Mouse (Mus musculus) MEL (cell line): ENCODE measurements around the gene Dhrs1. TPM values are rescaled to one million over a fixed set of nuclear protein-coding genes. Genes with fewer than 3 reads are reported as not detected.

Source experiments
- DNase-seq: peaks from one replicate; pipeline ENCODE4 v3.0.0; 2011; ENCODE audit warnings: low read depth, low spot score
- H3K27ac ChIP-seq: 2 replicates; pipeline ENCODE4 v1.5.1; 2012; ENCODE audit warnings: low read depth, mild to moderate bottlenecking, control low read depth, low read length, moderate library complexity; ENCODE audit not compliant: control insufficient read depth
- H3K27me3 ChIP-seq, 2 experiments: fragments of 150-350 bp in 1 of 2; sonication (generic) in 1 of 2; 2 replicates each; pipeline ENCODE4 v1.6.1; 2012; ENCODE audit warnings: low read length in 2 of 2, mild to moderate bottlenecking in 2 of 2, improper control_type of control experiment in 1 of 2, moderate library complexity in 1 of 2; ENCODE audit not compliant: insufficient read depth in 2 of 2, control insufficient read depth in 1 of 2
- H3K36me3 ChIP-seq, 2 experiments: 2 replicates each; pipeline ENCODE4 v1.6.1; 2012 to 2014; ENCODE audit warnings: low read length in 2 of 2, improper control_type of control experiment in 1 of 2, inconsistent platforms in 1 of 2, mild to moderate bottlenecking in 1 of 2; ENCODE audit not compliant: insufficient read depth in 2 of 2, control insufficient read depth in 1 of 2
- H3K4me1 ChIP-seq, 2 experiments: fragments of 150-350 bp in 1 of 2; sonication (generic) in 1 of 2; 2 replicates each; pipeline ENCODE4 v1.6.1; 2012; ENCODE audit warnings: low read length in 2 of 2, improper control_type of control experiment in 1 of 2, mild to moderate bottlenecking in 1 of 2; ENCODE audit not compliant: insufficient read depth in 2 of 2, control insufficient read depth in 1 of 2
- H3K4me3 ChIP-seq, 2 experiments: fragments of 150-350 bp in 1 of 2; sonication (generic) in 1 of 2; 2 replicates each; pipeline ENCODE4 v1.5.1; 2012; ENCODE audit warnings: low read depth in 2 of 2, low read length in 2 of 2, mild to moderate bottlenecking in 2 of 2, moderate library complexity in 2 of 2, control low read depth in 1 of 2, improper control_type of control experiment in 1 of 2; ENCODE audit not compliant: control insufficient read depth in 1 of 2, insufficient read depth in 1 of 2
- H3K79me2 ChIP-seq: 2 replicates; pipeline ENCODE4 v1.6.1; 2012; ENCODE audit warnings: mild to moderate bottlenecking, low read length, moderate library complexity; ENCODE audit not compliant: control insufficient read depth, poor library complexity, insufficient read depth
- H3K9ac ChIP-seq: 2 replicates; pipeline ENCODE4 v1.6.1; 2012; ENCODE audit warnings: low read depth, mild to moderate bottlenecking, control low read depth, low read length, moderate library complexity; ENCODE audit not compliant: control insufficient read depth, poor library complexity, severe bottlenecking
- H3K9me3 ChIP-seq: fragments of 150-350 bp; sonication (generic); replicated peaks from 2 replicates; pipeline ENCODE4 v1.6.1; 2012; ENCODE audit warnings: mild to moderate bottlenecking, low read length, improper control_type of control experiment, moderate library complexity; ENCODE audit not compliant: insufficient read depth
- CHD2 ChIP-seq: IDR thresholded peaks from 2 replicates; pipeline ENCODE4 v1.6.1; 2011; ENCODE audit warnings: low read length, improper control_type of control experiment
- CTCF ChIP-seq, 3 experiments: IDR thresholded peaks in 2 of 3; conservative IDR thresholded peaks in 1 of 3; 2 replicates each; pipeline ENCODE4 v1.5.1; 2011 to 2012; ENCODE audit warnings: low read length in 3 of 3, low read depth in 2 of 3, mild to moderate bottlenecking in 2 of 3, improper control_type of control experiment in 1 of 3, inconsistent platforms in 1 of 3, mixed read lengths in 1 of 3, moderate library complexity in 1 of 3; ENCODE audit not compliant: control insufficient read depth in 1 of 3, insufficient read depth in 1 of 3, poor library complexity in 1 of 3, severe bottlenecking in 1 of 3
- EP300 ChIP-seq, 2 experiments: IDR thresholded peaks; 2 replicates each; pipeline ENCODE4 v1.6.1; 2011; ENCODE audit warnings: improper control_type of control experiment in 2 of 2, low read length in 2 of 2, low read depth in 1 of 2, mild to moderate bottlenecking in 1 of 2
- GABPA ChIP-seq: IDR thresholded peaks from 2 replicates; pipeline ENCODE4 v1.6.1; 2012; ENCODE audit warnings: low read depth, mild to moderate bottlenecking, inconsistent platforms, low read length, improper control_type of control experiment, moderate library complexity
- JUND ChIP-seq: IDR thresholded peaks from 2 replicates; pipeline ENCODE4 v1.6.1; 2011; ENCODE audit warnings: low read depth, mild to moderate bottlenecking, improper control_type of control experiment, low read length
- KAT2A ChIP-seq: conservative IDR thresholded peaks from 2 replicates; pipeline ENCODE4 v1.6.1; 2012; ENCODE audit warnings: low read depth, low read length, improper control_type of control experiment, inconsistent platforms
- MAFK ChIP-seq: IDR thresholded peaks from 2 replicates; pipeline ENCODE4 v1.6.1; 2011; ENCODE audit warnings: low read depth, mild to moderate bottlenecking, low read length, improper control_type of control experiment, borderline replicate concordance
- MAX ChIP-seq: IDR thresholded peaks from 2 replicates; pipeline ENCODE4 v1.6.1; 2011; ENCODE audit warnings: low read length, improper control_type of control experiment
- MAZ ChIP-seq: IDR thresholded peaks from 2 replicates; pipeline ENCODE4 v1.6.1; 2012; ENCODE audit warnings: low read depth, mild to moderate bottlenecking, inconsistent platforms, low read length, improper control_type of control experiment
- MEF2A ChIP-seq: IDR thresholded peaks from 2 replicates; pipeline ENCODE4 v1.6.1; 2014; ENCODE audit warnings: low read depth, mild to moderate bottlenecking, inconsistent platforms, low read length, improper control_type of control experiment; ENCODE audit not compliant: poor library complexity, insufficient replicate concordance, severe bottlenecking; ENCODE audit errors: extremely low read depth
- MXI1 ChIP-seq: IDR thresholded peaks from 2 replicates; pipeline ENCODE4 v1.6.1; 2011; ENCODE audit warnings: mild to moderate bottlenecking, low read depth, low read length, improper control_type of control experiment
- MYB ChIP-seq: IDR thresholded peaks from 2 replicates; pipeline ENCODE4 v1.6.1; 2011; ENCODE audit warnings: mild to moderate bottlenecking, low read depth, low read length, improper control_type of control experiment
- MYC ChIP-seq: IDR thresholded peaks from 2 replicates; pipeline ENCODE4 v1.6.1; 2011; ENCODE audit warnings: low read depth, mild to moderate bottlenecking, low read length, improper control_type of control experiment, moderate library complexity
- POLR2A ChIP-seq, 2 experiments: IDR thresholded peaks; 2 replicates each; pipeline ENCODE4 v1.6.1; 2011 to 2012; ENCODE audit warnings: low read length in 2 of 2, mild to moderate bottlenecking in 2 of 2, control low read depth in 1 of 2, improper control_type of control experiment in 1 of 2, low read depth in 1 of 2, moderate library complexity in 1 of 2; ENCODE audit not compliant: control insufficient read depth in 1 of 2, insufficient read depth in 1 of 2, poor library complexity in 1 of 2
- RCOR1 ChIP-seq: IDR thresholded peaks from 2 replicates; pipeline ENCODE4 v1.6.1; 2012; ENCODE audit warnings: low read depth, mild to moderate bottlenecking, inconsistent platforms, low read length, improper control_type of control experiment
- TAL1 ChIP-seq: IDR thresholded peaks from 2 replicates; pipeline ENCODE4 v1.6.1; 2012; ENCODE audit warnings: mild to moderate bottlenecking, inconsistent platforms, low read length, moderate library complexity, mixed read lengths
- TCF12 ChIP-seq: IDR thresholded peaks from 2 replicates; pipeline ENCODE4 v1.6.1; 2014; ENCODE audit warnings: low read depth, mild to moderate bottlenecking, inconsistent platforms, low read length, improper control_type of control experiment, moderate library complexity
- USF2 ChIP-seq, 2 experiments: IDR thresholded peaks; 2 replicates each; pipeline ENCODE4 v1.6.1; 2011 to 2012; ENCODE audit warnings: improper control_type of control experiment in 2 of 2, low read length in 2 of 2, borderline replicate concordance in 1 of 2, inconsistent platforms in 1 of 2, low read depth in 1 of 2, mild to moderate bottlenecking in 1 of 2; ENCODE audit not compliant: insufficient read depth in 1 of 2
- ZC3H11A ChIP-seq: IDR thresholded peaks from 2 replicates; pipeline ENCODE4 v1.6.1; 2012; ENCODE audit warnings: low read depth, mild to moderate bottlenecking, inconsistent platforms, low read length, improper control_type of control experiment
- ZMIZ1 ChIP-seq: IDR thresholded peaks from 2 replicates; pipeline ENCODE4 v1.6.1; 2012; ENCODE audit warnings: low read depth, mild to moderate bottlenecking, inconsistent platforms, low read length, improper control_type of control experiment, moderate library complexity
- polyA plus RNA-seq, 2 experiments: library from polyadenylated mRNA; stranded (reverse) in 1 of 2; unstranded in 1 of 2; fragments of >175 nt in 1 of 2; fragments of >200 nt in 1 of 2; gene quantifications; 2 replicates each; pipeline versions ENCODE4 v1.2.1 to v1.2.4; 2012; ENCODE audit warnings: low replicate concordance in 2 of 2, low read depth in 1 of 2; ENCODE audit not compliant: insufficient read length in 2 of 2, insufficient read depth in 1 of 2, missing spikeins in 1 of 2
- total RNA-seq: library from RNA; depleted of rRNA; stranded (reverse); fragments of 300-350 nt; gene quantifications from 2 replicates; pipeline ENCODE4 v1.2.3, GENCODE M21; 2012

Gene Dhrs1
- total and polyA plus RNA-seq, 3 experiments, result 20.0 to 48.8 TPM; not detected in 1

GRCm38 (mm10) chr14:55730531-55731032 is 14.9 kb downstream of the Dhrs1 start (continued):
- TF ChIP-seq ZMIZ1 (no peak), CHD2 (no peak)

DNA sequence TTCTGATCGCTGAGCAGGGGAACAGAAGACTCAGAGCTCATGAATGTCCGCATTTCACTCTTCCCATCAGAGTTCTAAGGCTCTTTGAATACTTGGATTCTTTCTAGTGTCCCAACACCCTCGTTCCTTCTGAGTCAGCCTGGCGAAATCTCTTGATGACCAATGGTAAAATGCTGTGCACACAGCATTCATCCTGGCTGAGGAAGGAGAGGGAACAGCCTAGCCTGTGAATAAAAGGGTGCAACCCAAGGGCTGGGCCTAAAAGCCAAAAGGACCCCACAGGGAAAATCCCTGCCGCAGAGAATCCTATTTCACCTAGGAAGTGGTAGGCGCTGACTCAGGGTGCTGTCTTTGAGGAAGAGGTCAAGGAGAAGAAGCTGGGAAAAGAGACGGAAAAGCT is 15.4 kb downstream of the Dhrs1 start:
- H3K4me3 ChIP-seq, result no peak overlapping the region
- TF ChIP-seq MEF2A (no peak), GABPA (no peak), CTCF (IDR thresholded peaks at IDR 0.05 in 2 of 3, conservative IDR thresholded peaks at IDR 0.05 in 1 of 3; ENCODE audit: control insufficient read depth in 1 of 3, insufficient read depth in 1 of 3, low read depth in 2 of 3, low read length in 3 of 3, poor library complexity in 1 of 3, severe bottlenecking in 1 of 3) (no peak), JUND (no peak), CHD2 (no peak), RCOR1 (no peak), USF2 (IDR thresholded peaks at IDR 0.05; ENCODE audit: borderline replicate concordance in 1 of 2, insufficient read depth in 1 of 2, low read depth in 1 of 2, low read length in 2 of 2) (no peak), MAFK (no peak), KAT2A (no peak), EP300 (IDR thresholded peaks at IDR 0.05; ENCODE audit: low read depth in 1 of 2, low read length in 2 of 2) (no peak), ZC3H11A (no peak), MXI1 (no peak), MAZ (no peak), MYB (no peak), TAL1 (no peak), TCF12 (no peak), MYC (no peak), POLR2A (IDR thresholded peaks at IDR 0.05; ENCODE audit: control insufficient read depth in 1 of 2, insufficient read depth in 1 of 2, low read depth in 1 of 2, low read length in 2 of 2, poor library complexity in 1 of 2) (no peak), MAX (no peak)
- TF ChIP-seq, all 39 proteins: peak for 0
- no peak overlapping the region for H3K9ac ChIP-seq
- H3K4me1 ChIP-seq, result peaks cover 13 to 45% of the 10 kb centered on the region in 2 experiments
- no peak overlapping the region for H3K27ac ChIP-seq
- no peak for DNase-seq
- H3K36me3 ChIP-seq, result peaks cover 0 to 24% of the 10 kb centered on the region in 2 experiments; a peak in 2 of 4 replicates
- no peaks in the 10 kb centered on the region for H3K27me3 ChIP-seq
- no peaks in the 10 kb centered on the region for H3K79me2 ChIP-seq
- no peaks in the 10 kb centered on the region for H3K9me3 ChIP-seq
